Mouse (Mus musculus) layer of hippocampus, adult 2 months (tissue): ENCODE data around the gene Olfr1284. TPM values are rescaled to one million over a fixed set of nuclear protein-coding genes. Genes with fewer than 3 reads are reported as not detected.
"Not testable (repeated sequence)": the region's sequence is repeated elsewhere in the genome, so short reads cannot be mapped to it uniquely, and the experiment has no call there.

Source experiments
- DNase-seq, 2 experiments: peaks; one replicate each; pipeline ENCODE4 v3.0.0; 2022; ENCODE audit warnings: low spot score in 2 of 2
- H3K27ac ChIP-seq: fragments of 200-600 bp; 2 replicates; pipeline ENCODE4 v1.8.1; 2022
- H3K4me3 ChIP-seq: fragments of 200-600 bp; 2 replicates; pipeline ENCODE4 v1.8.1; 2022; ENCODE audit warnings: mild to moderate bottlenecking
- CTCF ChIP-seq: fragments of 200-600 bp; conservative IDR thresholded peaks from 2 replicates; pipeline ENCODE4 v1.8.1; 2022; ENCODE audit warnings: antibody characterized with exemption, mild to moderate bottlenecking, moderate library complexity
- long read RNA-seq, 2 experiments: library from polyadenylated mRNA; stranded (forward); transcript quantifications; one replicate each; pipeline ENCODE4 v2.0.0; 2021; ENCODE audit warnings: borderline mapping rate in 2 of 2
- total RNA-seq, 2 experiments: library from RNA; stranded (reverse); gene quantifications; 2 replicates each; pipeline ENCODE4 v1.2.3; 2021

The Olfr1284 gene
- not detected for total RNA-seq
- long read RNA-seq, experiment 1 = 0 reads
- long read RNA-seq, experiment 2 = 0 reads

DNA sequence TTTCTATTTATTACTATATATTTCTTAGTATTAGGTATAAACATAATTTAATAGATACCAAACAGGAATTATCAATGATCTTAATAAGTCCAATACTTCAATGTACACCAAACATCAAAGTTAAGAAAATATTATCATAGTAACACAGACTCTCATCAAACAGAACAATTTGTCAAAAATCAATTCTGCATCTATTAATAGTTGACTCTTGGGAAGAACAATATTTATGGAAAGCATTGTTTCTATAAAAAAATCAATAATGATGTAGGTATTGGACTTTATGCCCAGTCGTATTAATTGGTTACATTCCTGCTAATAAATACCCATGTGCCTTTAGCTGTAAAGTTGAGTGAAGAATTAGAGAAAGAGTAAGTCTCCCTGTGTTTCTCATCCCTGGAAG is at the start of gene Olfr1284:
Gene Olfr1284 (plus strand): TSS at position 301 of the 400 bp plus-strand sequence.
- Histone ChIP-seq H3K27ac (no peak within 1 kb of the TSS), H3K4me3 (no peak within 1 kb of the TSS)
- no peak for DNase-seq
- no peak for TF ChIP-seq CTCF

DNA sequence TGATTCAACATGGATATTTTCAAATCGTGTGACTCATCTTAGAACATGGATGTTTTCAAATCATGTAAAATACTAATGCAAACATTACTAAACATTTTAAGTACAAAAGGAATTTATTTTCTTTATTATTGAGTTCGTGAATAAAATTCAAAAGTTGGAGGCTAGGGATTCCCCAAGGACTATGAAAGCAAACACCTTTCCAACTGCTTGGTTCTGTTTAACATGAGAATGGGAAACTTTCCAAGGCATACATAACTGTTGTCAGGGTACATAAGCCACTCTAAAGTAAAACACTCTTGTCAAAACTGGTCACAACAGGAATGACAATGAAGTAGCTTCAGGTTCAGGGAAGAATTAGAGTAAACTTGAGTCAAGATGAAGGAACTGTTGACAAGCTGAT is 49.1 kb upstream of the Olfr1284 start, which contains the start of gene Olfr1281:
Gene Olfr1281 (plus strand): TSS at position 301 of the 400 bp plus-strand sequence.
- Histone ChIP-seq H3K27ac (no peak within 1 kb of the TSS), H3K4me3 (no peak within 1 kb of the TSS)
- no peak for TF ChIP-seq CTCF
- DNase-seq = no peak

DNA sequence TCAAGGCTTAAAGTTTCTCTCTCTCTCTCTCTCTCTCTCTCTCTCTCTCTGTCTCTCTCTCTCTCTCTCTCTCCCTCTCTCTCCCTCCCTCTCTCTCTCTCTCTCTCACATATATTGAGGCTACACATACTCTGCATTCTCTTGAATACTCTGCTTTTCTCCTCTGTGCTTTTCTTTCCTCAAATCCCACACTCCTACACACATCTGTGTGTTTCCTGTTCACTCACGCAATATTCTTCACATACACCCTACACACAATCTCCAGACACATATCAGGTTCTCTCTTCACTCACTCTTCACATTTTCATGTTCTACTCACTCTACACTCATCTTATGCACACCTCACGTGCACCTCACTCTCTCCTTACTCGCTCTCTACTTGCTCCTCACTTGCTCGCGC is 41.6 kb upstream of the Olfr1284 start:
- DNase-seq, H3K27ac ChIP-seq, H3K4me3 ChIP-seq: not testable (repeated sequence)

DNA sequence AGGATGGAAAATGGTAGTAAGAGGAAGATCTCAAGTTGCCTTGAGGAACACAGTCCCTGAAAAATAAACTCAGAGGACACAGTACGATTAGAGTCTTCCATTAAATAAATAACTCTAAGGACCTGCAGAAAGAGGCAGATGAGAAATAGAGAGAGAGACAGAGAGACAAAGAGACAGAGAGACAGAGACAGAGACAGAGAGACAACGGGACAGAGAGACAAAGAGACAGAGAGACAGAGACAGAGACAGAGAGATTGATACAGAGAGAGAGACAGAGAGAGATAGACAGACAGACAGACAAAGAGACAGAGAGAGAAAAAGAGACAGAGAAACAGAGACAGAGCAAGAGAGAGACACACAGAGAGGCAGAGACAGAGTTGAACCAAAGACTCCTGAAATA is 39.3 kb upstream of the Olfr1284 start, which contains the start of gene Olfr1282:
Gene Olfr1282 (minus strand): TSS at position 101 of the 400 bp plus-strand sequence.
- DNase-seq = no peak
- TF ChIP-seq CTCF = no peak
- Histone ChIP-seq H3K4me3 (no peak within 1 kb of the TSS), H3K27ac (no peak within 1 kb of the TSS)

DNA sequence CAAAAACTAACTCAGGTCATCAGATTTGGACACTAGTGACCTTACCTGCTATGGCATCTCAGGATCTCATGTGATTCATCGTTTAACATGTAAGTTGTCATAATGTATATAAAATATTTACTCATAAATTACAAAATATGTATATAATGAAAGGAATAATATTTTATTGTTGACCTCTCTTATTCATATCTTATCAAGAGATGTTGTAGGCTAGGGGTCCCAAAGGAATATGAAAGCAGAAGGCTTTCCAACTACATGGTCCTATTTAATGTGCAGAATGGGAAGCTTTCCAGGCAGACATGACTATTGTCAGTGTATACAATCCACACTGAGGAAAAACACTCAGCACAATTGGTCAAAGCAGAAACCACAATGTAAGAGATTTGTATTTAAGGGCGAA is 8.8 kb upstream of the Olfr1284 start, which contains the start of gene Olfr1283:
Gene Olfr1283 (plus strand): TSS at position 301 of the 400 bp plus-strand sequence.
- DNase-seq = no peak
- H3K4me3 ChIP-seq = no peak within 1 kb of the TSS
- no peak within 1 kb of the TSS for H3K27ac ChIP-seq
- TF ChIP-seq CTCF = no peak

DNA sequence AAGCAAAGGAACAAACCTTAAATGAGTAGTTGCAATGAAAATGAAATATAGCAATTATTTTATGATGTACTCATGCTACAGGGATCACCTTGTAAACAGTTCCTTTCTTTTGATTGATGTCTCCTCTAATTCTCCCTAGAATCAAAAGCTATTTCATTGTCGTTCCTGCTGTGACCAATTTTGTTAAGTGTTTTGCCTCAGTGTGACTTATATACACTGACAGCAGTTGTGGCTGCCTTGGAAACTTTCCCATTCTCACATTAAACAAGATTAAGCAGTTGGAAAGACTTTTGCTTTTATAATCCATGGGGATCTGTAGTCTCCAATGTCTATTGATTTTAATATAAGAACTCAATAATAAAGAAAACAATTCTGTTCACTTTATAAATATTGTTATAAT is 47.6 kb downstream of the Olfr1284 start, which contains the start of gene Olfr1286:
Gene Olfr1286 (minus strand): TSS at position 185 of the 400 bp plus-strand sequence.
- DNase-seq = no peak
- Histone ChIP-seq H3K4me3 (no peak within 1 kb of the TSS), H3K27ac (no peak within 1 kb of the TSS)
- no peak for TF ChIP-seq CTCF

Other genes starting within 250 kb of the Olfr1284 start
- gene Gm15130, start 222.6 kb upstream of the Olfr1284 start, total RNA-seq = not detected
- gene 4930430A15Rik, start 145.9 kb upstream of the Olfr1284 start, total RNA-seq = not detected
- gene Olfr1275, start 140.2 kb upstream of the Olfr1284 start, total RNA-seq = not detected
- gene Olfr1276, start 121.0 kb upstream of the Olfr1284 start, total RNA-seq = not detected
- gene Olfr1277, start 101.4 kb upstream of the Olfr1284 start, total RNA-seq = not detected
- gene Olfr1278, start 85.4 kb upstream of the Olfr1284 start, total RNA-seq = not detected
- gene Olfr1279, start 74.9 kb upstream of the Olfr1284 start, total RNA-seq = not detected
- gene Olfr1280, start 61.5 kb upstream of the Olfr1284 start, total RNA-seq = not detected
- not detected for gene Olfr1281, start 49.0 kb upstream of the Olfr1284 start, total RNA-seq
- gene Olfr1282, start 39.4 kb upstream of the Olfr1284 start, total RNA-seq = not detected
- gene Olfr1283, start 8.7 kb upstream of the Olfr1284 start, total RNA-seq = not detected
- gene Olfr1286, start 47.6 kb downstream of the Olfr1284 start, total RNA-seq = not detected
- not detected for gene Olfr1287, start 73.6 kb downstream of the Olfr1284 start, total RNA-seq
- not detected for gene Olfr1288, start 98.6 kb downstream of the Olfr1284 start, total RNA-seq
- not detected for gene Olfr1289, start 105.3 kb downstream of the Olfr1284 start, total RNA-seq
- gene Olfr1290, start 118.3 kb downstream of the Olfr1284 start, total RNA-seq = not detected
- gene Olfr1291-ps1, start 121.7 kb downstream of the Olfr1284 start, total RNA-seq = not detected
- not detected for gene Olfr1293-ps, start 149.7 kb downstream of the Olfr1284 start, total RNA-seq
- not detected for gene Olfr1294, start 164.8 kb downstream of the Olfr1284 start, total RNA-seq
- gene Olfr1295, start 194.2 kb downstream of the Olfr1284 start, total RNA-seq = not detected